Mouse (Mus musculus) gastrocnemius, adult 8-10 months (tissue): ENCODE measurements around the gene Zxdc. TPM values are rescaled to one million over a fixed set of nuclear protein-coding genes. Genes with fewer than 3 reads are reported as not detected.

ENCODE experiments used
- DNase-seq, 2 experiments: peaks; one replicate each; pipeline ENCODE4 v3.0.0; 2022; ENCODE audit warnings: low spot score in 2 of 2
- total RNA-seq, 4 experiments: library from RNA; stranded (reverse); gene quantifications; 2 replicates each; pipeline ENCODE4 v1.2.4; 2022

The Zxdc gene
- total RNA-seq, 4 experiments from 2014 or later: 11.6 to 14.2 (median 12.1) TPM

GRCm38 (mm10) chr6:90374647-90375046, 5.4 kb downstream of the Zxdc start:
- DNase-seq: no peak

GRCm38 (mm10) chr6:90377708-90378107, 8.4 kb downstream of the Zxdc start:
- DNase-seq: no peak

- DNase-seq: no peak
Observed at GRCm38 (mm10) chr6:90381465-90381864, 12.2 kb downstream of the Zxdc start.

- no peak for DNase-seq
Observed at GRCm38 (mm10) chr6:90390629-90391028, 21.3 kb downstream of the Zxdc start.

GRCm38 (mm10) chr6:90393948-90394347, 24.7 kb downstream of the Zxdc start:
- no peak for DNase-seq

- DNase-seq: no peak
Observed at GRCm38 (mm10) chr6:90395751-90396150, 26.5 kb downstream of the Zxdc start.

- DNase-seq: no peak
Observed at GRCm38 (mm10) chr6:90397291-90397690, 28.0 kb downstream of the Zxdc start.

GRCm38 (mm10) chr6:90408632-90409031, 39.3 kb downstream of the Zxdc start:
- DNase-seq: no peak

- DNase-seq: no peak
Observed at GRCm38 (mm10) chr6:90410972-90411371, 41.7 kb downstream of the Zxdc start.

- no peak for DNase-seq
Observed at GRCm38 (mm10) chr6:90411926-90412325, 42.6 kb downstream of the Zxdc start.

- DNase-seq: peak; percentile 16 to 61
Observed at GRCm38 (mm10) chr6:90422565-90422964, 53.3 kb downstream of the Zxdc start.

- DNase-seq: no peak
Observed at GRCm38 (mm10) chr6:90425361-90425760, 56.1 kb downstream of the Zxdc start.

GRCm38 (mm10) chr6:90426003-90426402, 56.7 kb downstream of the Zxdc start:
- no peak for DNase-seq

- DNase-seq: peak; percentile 60 to 71
Observed at GRCm38 (mm10) chr6:90428380-90428974, 59.2 kb downstream of the Zxdc start, which contains the start of gene Cfap100. Gene Cfap100, minus strand, starts transcription at chr6:90428797.

GRCm38 (mm10) chr6:90429911-90430310, 60.6 kb downstream of the Zxdc start:
- DNase-seq: no peak

- no peak for DNase-seq
Observed at GRCm38 (mm10) chr6:90431487-90431886, 62.2 kb downstream of the Zxdc start.

- DNase-seq: no peak
Observed at GRCm38 (mm10) chr6:90434687-90435086, 65.4 kb downstream of the Zxdc start.

- peak; percentile 66 to 69 for DNase-seq
Observed at GRCm38 (mm10) chr6:90435195-90435618, 65.9 kb downstream of the Zxdc start.

- no peak for DNase-seq
Observed at GRCm38 (mm10) chr6:90436192-90436907, 67.1 kb downstream of the Zxdc start.

- DNase-seq: no peak
Observed at GRCm38 (mm10) chr6:90437041-90437440, 67.7 kb downstream of the Zxdc start.

- DNase-seq: no peak
Observed at GRCm38 (mm10) chr6:90446883-90447282, 77.6 kb downstream of the Zxdc start.

GRCm38 (mm10) chr6:90450179-90450578, 80.9 kb downstream of the Zxdc start:
- peak; percentile 88 to 89 for DNase-seq

- peak; percentile 80 to 83 for DNase-seq
Observed at GRCm38 (mm10) chr6:90450697-90451096, 81.4 kb downstream of the Zxdc start.
